Mouse (Mus musculus): ENCODE measurements around the gene Hk3. TPM values are rescaled to one million over a fixed set of nuclear protein-coding genes. Genes with fewer than 3 reads are reported as not detected.

Hk3 gene
- polyA plus RNA-seq, 1 experiment from 2014 or later, result 1.1 TPM

DNA sequence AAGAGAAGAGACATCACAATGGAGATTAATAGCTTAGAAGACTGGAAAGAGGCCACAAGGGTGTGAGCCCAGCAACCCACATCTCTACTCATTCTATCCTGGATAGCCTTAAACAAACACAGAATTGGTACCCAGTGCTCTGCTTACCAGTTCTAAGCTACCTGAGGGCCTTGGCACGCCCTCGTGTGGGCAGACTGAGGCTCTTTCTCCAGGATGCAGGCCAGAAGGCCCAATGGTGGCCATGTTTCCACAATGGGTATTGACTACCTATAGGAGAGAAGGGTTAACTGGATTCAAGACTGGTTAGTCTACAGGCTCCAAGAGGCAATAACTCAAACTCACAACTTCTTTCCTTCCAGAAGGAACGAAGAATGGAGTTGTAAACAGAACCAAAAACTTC, 2.0 kb downstream of the Hk3 start:
- no peak overlapping the region for H3K9ac ChIP-seq (replicated peaks; ENCODE audit: low read length)
- H3K36me3 ChIP-seq (ENCODE audit: insufficient read depth, low read length), result no peaks in the 10 kb centered on the region
- H3K4me3 ChIP-seq (ENCODE audit: low read length), result no peak overlapping the region
- no peak for ATAC-seq (ENCODE audit: low FRiP score, low TSS enrichment)
- H3K27me3 ChIP-seq (ENCODE audit: insufficient read depth, low read length), result no peaks in the 10 kb centered on the region
- H3K27ac ChIP-seq (ENCODE audit: low read length), result no peak overlapping the region
- no peak overlapping the region for H3K4me2 ChIP-seq (replicated peaks; ENCODE audit: low read depth, low read length)
- H3K4me1 ChIP-seq (ENCODE audit: insufficient read depth, low read length), result no peaks in the 10 kb centered on the region
- no peaks in the 10 kb centered on the region for H3K9me3 ChIP-seq (ENCODE audit: low read length)
- WGBS, result 40% methylated on average over 3 of the region's 3 CpGs

DNA sequence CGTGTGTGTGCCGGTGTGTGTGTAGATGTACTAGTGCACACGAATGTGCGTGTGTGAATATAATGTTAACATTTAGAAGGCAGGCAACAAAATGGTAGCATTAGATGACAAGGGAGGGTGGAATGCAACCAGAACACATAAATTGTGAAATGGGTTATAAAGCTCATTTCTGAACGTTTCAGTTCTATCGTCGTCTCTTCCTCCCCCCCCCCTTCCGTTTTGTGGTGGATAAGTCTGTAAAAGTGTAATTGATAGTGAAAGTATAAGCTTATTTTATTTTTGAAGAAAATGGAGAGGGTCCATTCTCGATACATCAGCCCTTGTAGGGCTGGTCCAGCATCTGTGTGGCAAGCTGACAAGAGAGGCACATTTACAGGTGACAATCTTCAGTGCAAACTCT, 2.5 kb downstream of the Hk3 start:
- 85% methylated on average over 9 of the region's 9 CpGs for WGBS
- Histone ChIP-seq H3K27ac (ENCODE audit: low read length) (no peak overlapping the region), H3K4me1 (ENCODE audit: insufficient read depth, low read length) (0 out of 2 replicates have a peak, but pooled peaks cover 2% of the 10 kb centered on the region), H3K4me3 (ENCODE audit: low read length) (no peak overlapping the region), H3K36me3 (ENCODE audit: insufficient read depth, low read length) (no peaks in the 10 kb centered on the region), H3K27me3 (ENCODE audit: insufficient read depth, low read length) (no peaks in the 10 kb centered on the region), H3K4me2 (replicated peaks; ENCODE audit: low read depth, low read length) (no peak overlapping the region), H3K9me3 (ENCODE audit: low read length) (no peaks in the 10 kb centered on the region), H3K9ac (replicated peaks; ENCODE audit: low read length) (no peak overlapping the region)
- ATAC-seq (ENCODE audit: low FRiP score, low TSS enrichment), result no peak

DNA sequence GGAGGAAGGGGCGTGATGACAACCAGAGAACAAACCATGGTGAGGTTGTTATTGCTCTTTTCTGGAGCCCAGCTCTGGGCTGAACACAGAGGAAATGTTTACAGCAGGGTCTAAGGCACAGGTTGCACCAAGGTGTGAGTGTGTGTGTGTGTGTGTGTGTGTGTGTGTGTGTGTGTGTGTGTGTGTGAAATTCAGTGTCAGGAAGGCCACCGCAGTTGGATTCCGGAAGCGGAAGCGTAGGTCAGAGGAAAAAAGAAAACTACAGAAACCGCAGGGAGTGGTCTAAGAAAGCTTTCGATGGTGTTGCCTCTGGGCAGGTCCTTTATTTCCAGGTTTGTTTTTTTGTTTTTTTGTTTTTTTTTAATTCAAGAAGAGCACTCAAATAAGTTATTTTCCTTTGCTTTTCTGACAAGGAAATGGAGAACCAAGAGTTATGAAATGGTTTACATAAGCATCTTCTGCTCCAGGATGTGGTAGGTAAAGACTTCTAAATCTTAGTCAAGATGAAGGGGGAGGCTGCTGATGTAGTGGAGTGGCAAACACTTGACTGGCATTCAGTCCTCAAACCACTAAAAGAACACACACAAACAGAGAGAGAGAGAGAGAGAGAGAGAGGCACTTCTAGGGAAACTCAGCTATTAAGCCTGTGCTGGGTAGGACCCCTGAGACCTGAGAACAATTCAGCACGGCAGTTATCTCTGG, 3.1 kb downstream of the Hk3 start:
- 78% methylated on average over 8 of the region's 8 CpGs for WGBS
- ATAC-seq (ENCODE audit: low FRiP score, low TSS enrichment), result no peak
- H3K9me3 ChIP-seq (ENCODE audit: low read length), result no peaks in the 10 kb centered on the region
- no peak overlapping the region for H3K4me3 ChIP-seq (ENCODE audit: low read length)
- H3K27me3 ChIP-seq (ENCODE audit: insufficient read depth, low read length), result no peaks in the 10 kb centered on the region
- no peak overlapping the region for H3K4me2 ChIP-seq (replicated peaks; ENCODE audit: low read depth, low read length)
- H3K36me3 ChIP-seq (ENCODE audit: insufficient read depth, low read length), result no peaks in the 10 kb centered on the region
- no peak overlapping the region for H3K9ac ChIP-seq (replicated peaks; ENCODE audit: low read length)
- no peak overlapping the region for H3K27ac ChIP-seq (ENCODE audit: low read length)
- H3K4me1 ChIP-seq (ENCODE audit: insufficient read depth, low read length), result 0 out of 2 replicates have a peak, but pooled peaks cover 2% of the 10 kb centered on the region

DNA sequence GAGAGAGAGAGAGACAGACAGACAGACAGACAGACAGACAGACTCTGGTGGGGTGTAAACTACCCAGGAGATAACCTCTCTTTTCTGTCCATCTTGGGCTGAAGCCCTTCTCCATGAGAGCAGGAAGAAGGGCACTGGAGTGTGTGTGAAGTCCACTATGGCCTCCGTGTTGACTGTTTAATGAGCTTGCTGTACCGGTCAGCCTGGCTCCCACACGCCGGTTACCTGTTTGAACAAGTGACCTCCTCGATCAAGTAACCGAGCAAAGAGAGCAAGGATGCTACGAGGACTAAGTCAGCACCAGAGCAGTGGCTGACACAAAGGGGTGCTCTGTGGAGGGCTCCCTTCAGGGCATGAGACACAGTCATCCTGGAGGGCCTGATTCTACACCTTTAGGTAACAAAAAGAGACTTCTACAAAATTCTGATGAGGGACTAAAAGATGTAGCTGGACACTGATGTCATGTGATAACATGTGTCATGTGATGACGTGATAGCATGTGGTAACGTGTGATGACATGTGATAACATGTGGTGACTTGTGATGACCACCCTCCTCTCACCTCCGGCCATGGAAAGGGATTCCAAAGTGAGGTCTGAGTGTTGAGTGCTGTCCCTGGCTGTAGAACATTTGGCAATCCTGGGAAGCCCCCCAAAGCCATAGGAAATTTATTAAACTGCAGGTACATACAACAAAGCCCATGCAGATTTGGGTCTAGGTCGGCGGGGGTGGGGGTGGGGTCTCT, 3.9 kb downstream of the Hk3 start:
- 76% methylated on average over 12 of the region's 12 CpGs for WGBS
- Histone ChIP-seq H3K36me3 (ENCODE audit: insufficient read depth, low read length) (no peaks in the 10 kb centered on the region), H3K4me2 (replicated peaks; ENCODE audit: low read depth, low read length) (no peak overlapping the region), H3K27me3 (ENCODE audit: insufficient read depth, low read length) (no peaks in the 10 kb centered on the region), H3K27ac (ENCODE audit: low read length) (no peak overlapping the region), H3K9me3 (ENCODE audit: low read length) (no peaks in the 10 kb centered on the region), H3K9ac (replicated peaks; ENCODE audit: low read length) (no peak overlapping the region), H3K4me1 (ENCODE audit: insufficient read depth, low read length) (0 out of 2 replicates have a peak, but pooled peaks cover 2% of the 10 kb centered on the region), H3K4me3 (ENCODE audit: low read length) (no peak overlapping the region)
- no peak for ATAC-seq (ENCODE audit: low FRiP score, low TSS enrichment)

DNA sequence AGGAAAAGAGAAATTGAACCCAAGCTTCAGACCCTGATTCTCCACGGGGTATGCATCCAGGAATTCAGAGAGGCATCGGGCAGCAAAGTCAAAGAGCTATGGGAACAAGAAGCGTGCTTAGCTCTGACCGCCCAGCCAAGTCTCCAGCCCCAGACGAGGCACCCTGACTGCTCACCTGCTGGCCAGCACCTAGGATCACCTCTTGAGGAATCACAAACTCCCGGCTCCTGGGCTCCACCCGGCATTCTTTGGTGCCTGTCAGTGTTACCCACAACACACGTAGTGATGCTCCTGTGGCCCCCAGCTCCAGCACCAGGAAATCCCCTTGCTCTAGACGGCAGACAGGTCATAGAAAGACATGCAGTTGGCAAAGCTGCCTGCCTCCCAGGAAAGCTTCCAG, 6.7 kb downstream of the Hk3 start:
- Histone ChIP-seq H3K27me3 (ENCODE audit: insufficient read depth, low read length) (no peaks in the 10 kb centered on the region), H3K9me3 (ENCODE audit: low read length) (no peaks in the 10 kb centered on the region), H3K4me1 (ENCODE audit: insufficient read depth, low read length) (0 out of 2 replicates have a peak, but pooled peaks cover 2% of the 10 kb centered on the region), H3K4me3 (ENCODE audit: low read length) (no peak overlapping the region), H3K36me3 (ENCODE audit: insufficient read depth, low read length) (no peaks in the 10 kb centered on the region), H3K27ac (ENCODE audit: low read length) (no peak overlapping the region), H3K9ac (replicated peaks; ENCODE audit: low read length) (no peak overlapping the region), H3K4me2 (replicated peaks; ENCODE audit: low read depth, low read length) (no peak overlapping the region)
- ATAC-seq (ENCODE audit: low FRiP score, low TSS enrichment), result no peak
- WGBS, result 49% methylated on average over 9 of the region's 9 CpGs

DNA sequence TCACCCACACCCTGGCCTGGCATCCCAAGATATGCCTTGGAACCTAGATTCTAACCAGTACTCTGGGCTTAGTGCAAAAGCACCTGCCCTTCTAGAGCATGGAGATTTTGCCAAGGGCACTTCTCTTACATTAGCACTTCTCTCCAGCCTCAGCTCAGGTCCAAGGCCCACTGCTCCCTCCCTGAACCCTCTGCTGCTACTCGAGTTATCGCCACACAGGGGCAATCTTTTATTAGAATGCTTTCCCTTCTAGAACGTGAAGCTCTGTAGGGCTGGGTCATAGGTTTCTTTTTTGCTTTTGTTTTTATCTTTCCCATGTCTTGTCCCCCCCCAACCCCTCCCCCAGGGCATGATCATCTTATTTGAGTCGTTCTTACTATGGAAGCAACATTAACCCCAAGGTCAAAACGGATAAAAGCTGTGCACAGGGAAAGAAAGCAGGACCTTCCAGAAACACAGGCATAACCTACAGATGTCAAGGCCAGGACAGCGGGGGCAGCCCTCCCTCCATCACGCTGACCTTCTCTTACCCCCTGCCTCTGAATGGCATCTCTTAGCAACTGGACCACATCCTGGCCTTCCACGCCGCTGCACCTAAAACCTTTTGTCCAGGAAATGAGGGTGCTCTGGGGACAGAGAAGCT, 7.4 kb downstream of the Hk3 start:
- Histone ChIP-seq H3K36me3 (ENCODE audit: insufficient read depth, low read length) (no peaks in the 10 kb centered on the region), H3K27me3 (ENCODE audit: insufficient read depth, low read length) (no peaks in the 10 kb centered on the region), H3K4me2 (replicated peaks; ENCODE audit: low read depth, low read length) (no peak overlapping the region), H3K9me3 (ENCODE audit: low read length) (no peaks in the 10 kb centered on the region), H3K4me3 (ENCODE audit: low read length) (no peak overlapping the region), H3K27ac (ENCODE audit: low read length) (no peak overlapping the region), H3K4me1 (ENCODE audit: insufficient read depth, low read length) (0 out of 2 replicates have a peak, but pooled peaks cover 2% of the 10 kb centered on the region), H3K9ac (replicated peaks; ENCODE audit: low read length) (no peak overlapping the region)
- no peak for ATAC-seq (ENCODE audit: low FRiP score, low TSS enrichment)
- WGBS, result 16% methylated on average over 9 of the region's 9 CpGs

DNA sequence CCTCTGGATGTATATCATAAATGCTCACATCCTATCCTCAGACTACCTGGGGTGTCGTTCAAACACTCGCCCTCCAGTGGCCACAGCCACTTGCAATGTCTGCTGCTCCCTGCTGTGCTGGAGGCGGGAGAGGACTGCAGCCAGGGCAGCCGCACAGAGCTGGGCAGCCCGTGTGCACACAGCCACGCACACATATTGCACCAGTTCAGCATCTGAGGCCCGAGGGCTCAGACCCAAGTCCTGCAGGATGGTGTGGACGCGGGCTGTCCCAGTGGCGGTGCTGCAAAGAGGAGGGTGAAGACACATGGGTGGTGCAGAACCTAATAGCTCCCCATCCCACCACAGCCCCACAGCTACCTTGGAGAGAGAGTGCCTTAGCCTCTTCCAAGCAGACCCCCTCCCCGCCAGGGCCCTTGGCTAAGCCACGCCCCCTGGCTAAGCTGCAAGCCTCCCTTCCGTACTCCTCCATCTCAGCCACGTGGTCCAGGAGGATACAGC, 9.2 kb downstream of the Hk3 start:
- no peak overlapping the region for H3K4me2 ChIP-seq (replicated peaks; ENCODE audit: low read depth, low read length)
- 0 out of 2 replicates have a peak, but pooled peaks cover 2% of the 10 kb centered on the region for H3K4me1 ChIP-seq (ENCODE audit: insufficient read depth, low read length)
- H3K27me3 ChIP-seq (ENCODE audit: insufficient read depth, low read length), result no peaks in the 10 kb centered on the region
- H3K27ac ChIP-seq (ENCODE audit: low read length), result no peak overlapping the region
- 3% methylated on average over 14 of the region's 14 CpGs for WGBS
- no peaks in the 10 kb centered on the region for H3K36me3 ChIP-seq (ENCODE audit: insufficient read depth, low read length)
- no peak overlapping the region for H3K4me3 ChIP-seq (ENCODE audit: low read length)
- H3K9ac ChIP-seq (replicated peaks; ENCODE audit: low read length), result no peak overlapping the region
- H3K9me3 ChIP-seq (ENCODE audit: low read length), result no peaks in the 10 kb centered on the region
- ATAC-seq (ENCODE audit: low FRiP score, low TSS enrichment), result peak; percentile 37; the same call in 1 of the 2 replicates

DNA sequence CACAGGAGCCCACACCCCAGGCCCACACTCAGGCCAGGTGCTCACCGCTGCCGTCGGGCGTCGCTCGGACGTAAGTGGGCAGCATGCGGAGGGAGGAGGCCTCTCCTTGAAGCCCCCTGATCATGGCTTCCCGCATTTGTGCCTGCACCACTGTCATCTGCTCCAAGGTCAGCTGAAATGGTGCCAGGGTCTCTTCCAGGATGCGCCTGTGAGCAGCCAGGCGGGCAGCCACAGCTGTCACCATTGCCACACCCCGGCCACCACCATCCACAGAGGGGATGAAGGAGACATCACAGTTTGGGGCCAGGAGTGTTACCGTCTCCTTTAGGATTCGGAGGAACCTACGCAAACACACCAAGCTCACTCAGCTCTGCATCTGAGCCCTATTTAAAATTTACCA, 10.1 kb downstream of the Hk3 start:
- H3K9me3 ChIP-seq (ENCODE audit: low read length), result no peaks in the 10 kb centered on the region
- H3K4me3 ChIP-seq (ENCODE audit: low read length), result no peak overlapping the region
- no peak overlapping the region for H3K9ac ChIP-seq (replicated peaks; ENCODE audit: low read length)
- WGBS, result 89% methylated on average over 15 of the region's 15 CpGs
- H3K4me1 ChIP-seq (ENCODE audit: insufficient read depth, low read length), result 0 out of 2 replicates have a peak, but pooled peaks cover 3% of the 10 kb centered on the region
- no peak overlapping the region for H3K27ac ChIP-seq (ENCODE audit: low read length)
- H3K36me3 ChIP-seq (ENCODE audit: insufficient read depth, low read length), result no peaks in the 10 kb centered on the region
- H3K27me3 ChIP-seq (ENCODE audit: insufficient read depth, low read length), result no peaks in the 10 kb centered on the region
- no peak overlapping the region for H3K4me2 ChIP-seq (replicated peaks; ENCODE audit: low read depth, low read length)
- ATAC-seq (ENCODE audit: low FRiP score, low TSS enrichment), result no peak

DNA sequence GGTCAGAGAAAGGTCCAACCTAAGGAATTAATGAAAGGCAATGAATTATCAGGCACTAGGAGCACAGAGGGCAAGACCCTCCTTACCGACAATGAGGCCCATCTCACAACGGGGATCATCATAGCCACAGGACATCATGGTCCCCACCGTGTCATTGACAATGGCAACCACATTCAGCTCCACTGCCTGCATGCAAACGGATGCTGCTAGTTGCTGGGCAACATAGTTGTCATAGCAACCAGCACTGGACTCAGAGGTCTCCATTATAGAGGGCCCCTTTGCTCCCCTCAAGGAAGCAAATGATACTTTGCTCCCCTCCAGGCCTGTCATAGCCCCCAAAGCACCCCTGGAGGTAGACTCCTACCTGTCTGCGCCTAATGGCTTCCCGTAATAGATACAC, 12.6 kb downstream of the Hk3 start:
- H3K36me3 ChIP-seq (ENCODE audit: insufficient read depth, low read length), result no peaks in the 10 kb centered on the region
- H3K27ac ChIP-seq (ENCODE audit: low read length), result no peak overlapping the region
- H3K4me2 ChIP-seq (replicated peaks; ENCODE audit: low read depth, low read length), result no peak overlapping the region
- no peak overlapping the region for H3K9ac ChIP-seq (replicated peaks; ENCODE audit: low read length)
- no peak overlapping the region for H3K4me3 ChIP-seq (ENCODE audit: low read length)
- H3K9me3 ChIP-seq (ENCODE audit: low read length), result no peaks in the 10 kb centered on the region
- ATAC-seq (ENCODE audit: low FRiP score, low TSS enrichment), result no peak
- H3K4me1 ChIP-seq (ENCODE audit: insufficient read depth, low read length), result 0 out of 2 replicates have a peak, but pooled peaks cover 8% of the 10 kb centered on the region
- 74% methylated on average over 6 of the region's 6 CpGs for WGBS
- no peaks in the 10 kb centered on the region for H3K27me3 ChIP-seq (ENCODE audit: insufficient read depth, low read length)

Measured in kidney, embryonic 16.5 days (tissue).